Mouse (Mus musculus): ENCODE measurements around the gene Gm10491. TPM values are rescaled to one million over a fixed set of nuclear protein-coding genes. Genes with fewer than 3 reads are reported as not detected.
A peak's percentile ranks its signal among the peaks of the same experiment; 100 is the strongest.

The Gm10491 gene
- polyA plus RNA-seq (2015; fragmentation: Nextera tagmentation; extraction: Ambion mirVana), result not detected in 2 replicates

GRCm38 (mm10) chrX:7907735-7908134 is at the start of gene Gm10491:
TSS of gene Gm10491 (minus strand) at chrX:7907835.
- WGBS, result 87% methylated on average over 5 of the region's 5 CpGs
- Histone ChIP-seq H3K4me3 (replicated peaks) (no peak within 1 kb of the TSS), H3K36me3 (no peaks in the 10 kb centered on the region), H3K4me1 (no peaks in the 10 kb centered on the region), H3K27me3 (replicated peaks) (no peaks in the 10 kb centered on the region), H3K27ac (no peak within 1 kb of the TSS), H3K4me2 (no peak within 1 kb of the TSS), H3K9me3 (no peaks in the 10 kb centered on the region), H3K9ac (no peak within 1 kb of the TSS)
- ATAC-seq (ENCODE audit: insufficient read depth, low FRiP score, low read depth), result no peak

- Histone ChIP-seq H3K4me1 (no peaks in the 10 kb centered on the region), H3K9me3 (no peaks in the 10 kb centered on the region), H3K9ac (no peak overlapping the region), H3K4me3 (replicated peaks) (no peak overlapping the region), H3K27me3 (replicated peaks) (no peaks in the 10 kb centered on the region), H3K27ac (no peak overlapping the region), H3K4me2 (no peak overlapping the region), H3K36me3 (no peaks in the 10 kb centered on the region)
- no peak for ATAC-seq (ENCODE audit: insufficient read depth, low FRiP score, low read depth)
- 94% methylated on average over 7 of the region's 7 CpGs for WGBS
These were observed 42.5 kb upstream of the Gm10491 start for GRCm38 (mm10) chrX:7950091-7950490.

- H3K27me3 ChIP-seq (replicated peaks), result no peaks in the 10 kb centered on the region
- H3K9me3 ChIP-seq, result no peaks in the 10 kb centered on the region
- no peak overlapping the region for H3K27ac ChIP-seq
- peak overlapping the region; percentile 4; the same call in 1 of the 2 replicates for H3K9ac ChIP-seq
- H3K4me1 ChIP-seq, result no peaks in the 10 kb centered on the region
- H3K4me3 ChIP-seq (replicated peaks), result peak overlapping the region; percentile 51
- 21% methylated on average over 38 of the region's 38 CpGs for WGBS
- ATAC-seq (ENCODE audit: insufficient read depth, low FRiP score, low read depth), result peak; percentile 99
- no peaks in the 10 kb centered on the region for H3K36me3 ChIP-seq
- H3K4me2 ChIP-seq, result peak overlapping the region; percentile 50
These were observed 40.4 kb upstream of the Gm10491 start for GRCm38 (mm10) chrX:7947900-7948492.

DNA sequence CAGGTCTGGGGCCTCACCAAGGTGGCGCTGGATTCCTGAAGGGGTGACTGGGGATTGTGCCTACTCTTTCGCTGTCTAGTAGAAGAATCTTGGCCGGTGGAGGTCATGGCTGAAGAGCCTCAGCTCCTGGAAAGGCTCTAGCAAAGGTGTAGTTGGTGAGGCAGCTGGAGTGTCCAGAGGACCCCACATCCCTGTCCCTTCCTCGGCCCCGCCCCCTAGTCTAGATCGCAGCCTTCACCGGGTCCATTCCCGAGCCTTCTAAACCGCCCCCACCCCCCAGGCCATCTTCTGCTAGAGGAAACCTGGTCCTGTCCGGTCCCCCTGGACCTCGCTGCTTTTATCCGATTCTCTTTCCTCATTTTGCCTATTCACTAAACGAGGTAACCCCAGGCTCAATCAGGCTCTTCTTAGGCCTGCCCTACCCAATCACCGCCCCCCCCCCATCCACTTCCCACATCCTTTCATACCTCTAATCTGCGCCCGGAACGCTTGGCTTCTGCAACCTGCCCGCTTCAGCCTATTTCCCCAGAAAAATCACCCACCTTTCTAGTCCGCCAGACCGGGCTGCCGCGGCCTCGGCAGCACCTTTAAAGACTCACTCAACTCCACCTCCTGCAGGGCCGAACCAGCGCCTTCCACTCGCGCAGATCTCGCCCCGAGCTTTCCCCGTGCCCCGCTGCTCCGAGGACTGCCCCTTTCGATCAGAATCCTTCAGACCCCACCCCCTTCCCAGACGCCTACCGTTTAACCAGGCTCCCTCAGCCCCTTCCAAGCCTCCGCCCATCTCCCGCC is 39.7 kb upstream of the Gm10491 start, which contains the start of gene Hdac6:
Gene Hdac6 (minus strand): TSS at position 782 of the 792 bp plus-strand sequence.
- Histone ChIP-seq H3K27ac (no peak within 1 kb of the TSS; the same call in 1 of the 2 replicates), H3K4me3 (replicated peaks) (peak within 1 kb of the TSS; percentile 51), H3K4me2 (peak within 1 kb of the TSS; percentile 52), H3K36me3 (no peaks in the 10 kb centered on the region), H3K9me3 (no peaks in the 10 kb centered on the region), H3K4me1 (no peaks in the 10 kb centered on the region), H3K9ac (peak within 1 kb of the TSS; percentile 16; the same call in 1 of the 2 replicates), H3K27me3 (replicated peaks) (no peaks in the 10 kb centered on the region)
- no peak for ATAC-seq (ENCODE audit: insufficient read depth, low FRiP score, low read depth)
- WGBS, result 20% methylated on average over 36 of the region's 37 CpGs

DNA sequence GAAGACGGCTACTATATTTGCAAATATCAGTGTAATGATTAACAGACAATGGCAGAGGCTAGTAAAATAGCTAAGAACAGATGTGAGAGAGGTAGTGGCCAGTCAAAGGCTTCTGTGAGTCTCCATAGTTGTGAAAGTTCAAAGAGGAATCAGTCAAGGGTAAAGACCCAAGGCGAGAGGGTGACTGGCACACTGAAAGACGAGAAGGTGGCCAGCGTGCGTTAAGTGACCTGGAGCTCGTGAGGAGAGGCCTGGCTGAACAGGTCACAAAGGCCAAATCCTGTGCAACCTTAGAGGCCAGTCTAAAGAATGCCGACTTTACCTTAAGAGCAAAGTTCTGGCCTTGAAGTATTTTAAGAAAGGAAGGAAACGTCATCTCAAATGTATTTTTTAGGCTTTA is 38.0 kb upstream of the Gm10491 start:
- H3K4me2 ChIP-seq, result no peak overlapping the region
- no peak overlapping the region for H3K4me3 ChIP-seq (replicated peaks)
- no peak overlapping the region for H3K27ac ChIP-seq
- no peak overlapping the region for H3K9ac ChIP-seq
- no peaks in the 10 kb centered on the region for H3K4me1 ChIP-seq
- H3K36me3 ChIP-seq, result no peaks in the 10 kb centered on the region
- no peaks in the 10 kb centered on the region for H3K9me3 ChIP-seq
- ATAC-seq (ENCODE audit: insufficient read depth, low FRiP score, low read depth), result no peak
- 70% methylated on average over 8 of the region's 8 CpGs for WGBS
- H3K27me3 ChIP-seq (replicated peaks), result no peaks in the 10 kb centered on the region

DNA sequence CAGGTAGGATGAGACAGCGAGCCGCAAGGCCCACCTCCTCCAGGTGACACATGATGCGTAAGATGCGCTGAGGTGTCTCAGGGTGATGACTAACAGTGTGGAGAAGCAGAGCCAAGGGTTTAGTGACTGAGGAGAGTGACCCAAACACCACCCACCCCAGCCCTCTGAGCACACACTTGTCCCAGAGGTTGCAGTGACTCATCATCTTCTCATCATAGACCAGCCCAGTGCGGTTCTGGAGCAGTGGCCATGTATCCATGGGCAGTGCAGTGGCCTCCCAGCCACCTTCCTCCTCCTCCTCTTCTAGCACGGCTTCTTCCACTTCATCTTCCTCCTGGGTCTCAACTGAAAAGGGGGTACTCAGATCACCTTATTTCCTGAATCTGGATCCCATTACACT is 30.0 kb upstream of the Gm10491 start:
- ATAC-seq (ENCODE audit: insufficient read depth, low FRiP score, low read depth), result no peak
- H3K9ac ChIP-seq, result no peak overlapping the region
- no peak overlapping the region for H3K4me2 ChIP-seq
- no peak overlapping the region for H3K4me3 ChIP-seq (replicated peaks)
- H3K4me1 ChIP-seq, result no peaks in the 10 kb centered on the region
- 91% methylated on average over 6 of the region's 6 CpGs for WGBS
- H3K36me3 ChIP-seq, result no peaks in the 10 kb centered on the region
- H3K27ac ChIP-seq, result no peak overlapping the region
- no peaks in the 10 kb centered on the region for H3K9me3 ChIP-seq
- H3K27me3 ChIP-seq (replicated peaks), result no peaks in the 10 kb centered on the region

DNA sequence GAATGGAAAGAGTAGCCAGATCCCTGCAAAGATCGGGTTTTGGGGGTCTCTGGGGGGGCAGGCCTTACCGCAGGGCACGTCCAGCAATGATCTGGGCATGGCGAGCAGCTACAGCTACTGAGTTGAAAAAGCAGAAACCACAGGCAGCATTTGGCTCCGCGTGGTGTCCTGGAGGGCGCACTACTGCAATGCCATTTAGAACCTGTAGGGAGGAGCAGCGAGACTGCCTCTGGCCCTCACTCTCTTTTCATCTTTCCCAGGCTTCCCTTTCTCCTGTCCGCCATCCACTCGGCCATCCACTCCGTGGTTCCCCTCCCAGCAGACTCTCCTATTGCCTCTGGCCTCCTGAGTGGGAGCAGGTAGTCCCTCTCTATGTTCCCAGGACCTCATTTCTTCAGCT is 29.2 kb upstream of the Gm10491 start:
- H3K36me3 ChIP-seq, result no peaks in the 10 kb centered on the region
- no peaks in the 10 kb centered on the region for H3K9me3 ChIP-seq
- ATAC-seq (ENCODE audit: insufficient read depth, low FRiP score, low read depth), result no peak
- no peak overlapping the region for H3K9ac ChIP-seq
- H3K27me3 ChIP-seq (replicated peaks), result no peaks in the 10 kb centered on the region
- no peaks in the 10 kb centered on the region for H3K4me1 ChIP-seq
- H3K4me2 ChIP-seq, result no peak overlapping the region
- H3K4me3 ChIP-seq (replicated peaks), result no peak overlapping the region
- no peak overlapping the region for H3K27ac ChIP-seq
- WGBS, result 52% methylated on average over 11 of the region's 11 CpGs

- Histone ChIP-seq H3K27ac (no peak within 1 kb of the TSS), H3K4me1 (no peaks in the 10 kb centered on the region), H3K4me3 (replicated peaks) (no peak within 1 kb of the TSS), H3K4me2 (no peak within 1 kb of the TSS), H3K9ac (no peak within 1 kb of the TSS), H3K36me3 (no peaks in the 10 kb centered on the region), H3K9me3 (no peaks in the 10 kb centered on the region), H3K27me3 (replicated peaks) (0 out of 2 replicates have a peak, but pooled peaks cover 13% of the 10 kb centered on the region)
- 15% methylated on average over 19 of the region's 19 CpGs for WGBS
- no peak for ATAC-seq (ENCODE audit: insufficient read depth, low FRiP score, low read depth)
These were observed 20.7 kb upstream of the Gm10491 start, which contains the start of gene Eras for GRCm38 (mm10) chrX:7928270-7928790. TSS of gene Eras (minus strand) at chrX:7928607.

- Histone ChIP-seq H3K36me3 (no peaks in the 10 kb centered on the region), H3K27me3 (replicated peaks) (peaks cover 25% of the 10 kb centered on the region), H3K4me1 (0 out of 2 replicates have a peak, but pooled peaks cover 3% of the 10 kb centered on the region), H3K4me2 (no peak overlapping the region), H3K4me3 (replicated peaks) (no peak overlapping the region), H3K9ac (no peak overlapping the region), H3K9me3 (no peaks in the 10 kb centered on the region), H3K27ac (no peak overlapping the region)
- no peak for ATAC-seq (ENCODE audit: insufficient read depth, low FRiP score, low read depth)
- WGBS, result 22% methylated on average over 10 of the region's 10 CpGs
These were observed 19.5 kb upstream of the Gm10491 start for GRCm38 (mm10) chrX:7927116-7927515.

- Histone ChIP-seq H3K4me1 (0 out of 2 replicates have a peak, but pooled peaks cover 4% of the 10 kb centered on the region), H3K4me3 (replicated peaks) (no peak overlapping the region), H3K27me3 (replicated peaks) (peaks cover 30% of the 10 kb centered on the region), H3K9ac (no peak overlapping the region), H3K9me3 (no peaks in the 10 kb centered on the region), H3K27ac (no peak overlapping the region), H3K36me3 (no peaks in the 10 kb centered on the region), H3K4me2 (no peak overlapping the region)
- WGBS, result 74% methylated on average over 6 of the region's 6 CpGs
- no peak for ATAC-seq (ENCODE audit: insufficient read depth, low FRiP score, low read depth)
These were observed 18.6 kb upstream of the Gm10491 start for GRCm38 (mm10) chrX:7926266-7926665.

- ATAC-seq (ENCODE audit: insufficient read depth, low FRiP score, low read depth), result no peak
- 17% methylated on average over 34 of the region's 48 CpGs for WGBS
- H3K27me3 ChIP-seq (replicated peaks), result peaks cover 42% of the 10 kb centered on the region
These were observed 14.4 kb upstream of the Gm10491 start for GRCm38 (mm10) chrX:7922032-7922431.

More at GRCm38 (mm10) chrX:7922032-7922431, 14.4 kb upstream of the Gm10491 start:
- H3K36me3 ChIP-seq, result no peaks in the 10 kb centered on the region
- H3K4me3 ChIP-seq (replicated peaks), result peak overlapping the region; percentile 16
- H3K4me1 ChIP-seq, result 0 out of 2 replicates have a peak, but pooled peaks cover 4% of the 10 kb centered on the region
- no peaks in the 10 kb centered on the region for H3K9me3 ChIP-seq
- no peak overlapping the region for H3K9ac ChIP-seq
- H3K4me2 ChIP-seq, result peak overlapping the region; percentile 47
- H3K27ac ChIP-seq, result no peak overlapping the region

Data from stomach, embryonic 15.5 days (tissue).